Mouse (Mus musculus): ENCODE data around the gene Gipc2.
"Not testable (repeated sequence)": the region's sequence is repeated elsewhere in the genome, so short reads cannot be mapped to it uniquely, and the experiment has no call there.

The Gipc2 gene

GRCm38 (mm10) chr3:152152483-152152804 is 13.6 kb downstream of the Gipc2 start:
- no peak for DNase-seq

DNA sequence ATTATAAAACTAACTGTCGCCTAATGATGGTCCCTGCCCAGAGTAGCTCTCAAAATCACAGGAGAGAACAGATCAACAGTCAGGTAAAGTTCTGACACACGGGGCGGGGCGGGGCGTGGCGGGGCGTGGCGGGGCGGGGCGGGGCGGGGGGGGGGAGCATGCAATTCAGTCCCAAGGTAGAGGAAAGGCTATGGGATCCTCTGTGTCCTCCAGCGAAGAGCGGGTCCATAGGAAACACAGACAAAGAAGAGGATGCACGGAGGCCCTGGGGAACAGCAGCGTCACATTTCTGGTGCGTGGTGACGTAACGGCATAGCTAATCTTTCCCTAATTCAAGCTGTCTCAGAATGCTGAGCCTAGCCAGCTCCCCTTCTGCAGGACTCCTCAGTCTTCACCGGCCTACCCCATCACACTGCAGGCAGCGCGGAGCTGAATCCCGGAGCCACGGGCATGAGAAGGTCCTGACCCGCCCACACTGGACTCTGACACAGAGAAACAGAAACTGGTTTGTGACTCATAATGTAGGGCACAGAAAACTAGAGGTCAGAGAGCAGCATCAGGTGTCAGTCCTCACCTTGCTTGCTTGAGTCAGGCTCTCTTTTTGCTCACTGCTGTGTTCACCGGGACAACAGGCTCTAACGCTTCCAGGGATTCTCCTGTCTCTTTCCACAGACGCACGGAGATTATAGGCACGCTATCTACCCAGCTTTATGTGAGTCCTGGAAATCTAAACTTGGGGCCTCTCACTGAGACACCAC is 14.1 kb downstream of the Gipc2 start:
- no peak for DNase-seq

DNA sequence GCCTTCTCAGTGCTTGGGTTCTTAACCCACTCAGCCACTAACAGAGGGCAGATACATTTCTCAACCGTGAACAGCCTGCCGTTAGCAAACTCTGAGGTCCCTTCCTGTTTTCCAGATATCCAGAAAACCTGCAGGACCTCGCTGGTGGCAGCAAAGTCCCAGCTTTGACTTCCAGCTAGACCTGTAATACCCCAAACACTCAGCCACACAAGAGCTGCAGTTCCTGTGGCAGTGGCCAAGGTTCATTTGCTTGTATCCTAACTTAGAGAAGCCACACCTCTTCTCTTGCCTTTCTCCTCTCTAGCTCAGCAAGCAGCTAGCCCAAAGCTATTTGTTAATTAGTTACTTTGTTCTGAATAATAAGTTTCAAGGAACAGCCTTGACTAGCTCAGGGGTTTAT is 16.2 kb downstream of the Gipc2 start:
- no peak for DNase-seq

GRCm38 (mm10) chr3:152149449-152149848 is 16.6 kb downstream of the Gipc2 start:
- DNase-seq, result no peak

DNA sequence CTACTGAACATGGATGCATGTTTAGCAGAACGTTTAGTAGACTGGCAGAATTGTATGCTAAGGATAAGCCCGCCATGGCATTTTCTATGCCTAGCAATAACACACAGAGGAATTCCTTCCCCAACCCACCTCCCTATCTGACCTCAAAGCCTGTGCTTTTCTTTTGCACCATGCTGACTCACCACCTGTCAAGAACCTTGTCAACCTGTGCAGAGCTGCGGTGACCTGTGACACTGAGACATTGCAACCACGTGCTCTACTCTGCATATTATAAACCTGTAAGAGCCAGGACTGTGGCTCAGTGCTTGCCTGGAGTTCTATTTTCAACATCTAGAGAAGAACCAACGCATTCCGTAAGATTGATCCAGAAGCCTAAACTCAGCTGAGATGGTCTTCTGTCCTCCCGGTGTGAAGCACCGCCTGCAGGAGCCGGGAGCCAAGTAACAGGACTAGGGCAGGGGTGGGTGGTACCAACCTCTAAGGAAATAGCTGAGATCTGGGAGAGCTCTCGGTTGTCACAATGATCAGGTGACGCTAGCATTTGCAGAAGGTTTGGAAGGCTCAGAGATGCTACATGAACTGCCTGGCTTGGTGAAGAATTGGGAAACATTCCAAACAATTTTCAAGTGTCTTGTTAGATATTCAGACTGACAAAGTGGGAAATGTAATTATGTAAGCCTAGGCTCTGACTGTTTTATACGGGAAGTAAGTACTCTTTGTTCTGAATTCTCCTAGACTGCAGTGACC is 18.8 kb downstream of the Gipc2 start:
- no peak for DNase-seq

- DNase-seq, result peak; percentile 15
Measured at GRCm38 (mm10) chr3:152145186-152145585, 20.8 kb downstream of the Gipc2 start.

- no peak for DNase-seq
Measured at GRCm38 (mm10) chr3:152142989-152143695, 22.9 kb downstream of the Gipc2 start.

DNA sequence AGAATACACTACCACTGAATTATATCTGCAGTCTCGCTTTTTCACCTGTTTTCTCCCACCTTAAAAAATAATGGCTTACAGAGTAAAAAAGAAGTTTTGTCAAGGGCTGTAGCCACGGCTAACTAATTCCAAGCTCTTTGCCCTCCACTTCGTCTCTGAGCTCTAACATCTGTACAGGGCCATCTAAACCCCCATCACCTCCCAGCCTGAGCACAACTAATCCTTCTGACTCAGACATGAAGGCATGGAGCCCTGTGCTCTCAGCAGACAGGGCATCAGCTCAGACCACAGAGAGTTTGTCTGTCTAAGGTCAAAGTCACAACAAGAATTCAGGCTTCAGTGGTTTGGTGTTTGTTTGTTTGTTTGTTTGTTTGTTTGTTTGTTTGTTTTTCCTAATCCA is 23.9 kb downstream of the Gipc2 start:
- no peak for DNase-seq

DNA sequence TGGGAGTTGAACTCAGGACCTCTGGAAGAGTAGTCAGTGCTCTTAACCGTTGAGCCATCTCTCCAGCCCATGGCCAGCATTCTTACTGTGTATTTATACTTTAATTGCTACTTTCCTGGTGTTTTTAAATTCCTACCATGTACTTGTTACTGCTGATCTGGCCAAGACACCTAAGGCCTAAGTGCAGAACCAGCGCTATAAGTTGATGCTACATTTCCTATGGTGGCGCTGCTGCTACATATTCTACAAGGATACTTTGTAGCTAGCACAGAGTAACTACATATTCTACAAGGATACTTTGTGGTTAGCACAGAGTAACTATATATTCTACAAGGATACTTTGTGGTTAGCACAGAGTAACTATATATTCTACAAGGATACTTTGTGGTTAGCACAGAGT is 26.7 kb downstream of the Gipc2 start:
- DNase-seq, result not testable (repeated sequence)

- DNase-seq, result not testable (repeated sequence)
Measured at GRCm38 (mm10) chr3:152136106-152136505, 29.9 kb downstream of the Gipc2 start.

DNA sequence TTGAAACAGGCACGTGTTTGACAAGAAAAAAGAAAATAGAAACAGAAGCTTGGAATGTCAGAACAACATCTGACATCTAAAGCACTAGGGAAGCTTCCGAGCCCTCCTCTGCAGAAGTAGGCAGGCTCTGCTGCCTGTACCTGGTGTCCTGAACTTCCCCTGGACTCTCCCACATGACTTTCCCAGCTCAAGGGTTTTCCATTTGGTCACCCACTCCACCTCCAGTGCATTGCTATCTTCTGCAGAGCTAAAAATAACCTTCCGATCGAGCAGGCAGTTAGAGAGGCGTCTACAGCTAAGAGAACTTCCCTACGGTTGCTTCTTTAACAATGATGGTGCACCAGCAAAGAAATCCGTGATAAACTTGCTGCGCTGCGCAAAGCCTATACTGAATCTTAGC is 32.4 kb downstream of the Gipc2 start:
- DNase-seq, result no peak

DNA sequence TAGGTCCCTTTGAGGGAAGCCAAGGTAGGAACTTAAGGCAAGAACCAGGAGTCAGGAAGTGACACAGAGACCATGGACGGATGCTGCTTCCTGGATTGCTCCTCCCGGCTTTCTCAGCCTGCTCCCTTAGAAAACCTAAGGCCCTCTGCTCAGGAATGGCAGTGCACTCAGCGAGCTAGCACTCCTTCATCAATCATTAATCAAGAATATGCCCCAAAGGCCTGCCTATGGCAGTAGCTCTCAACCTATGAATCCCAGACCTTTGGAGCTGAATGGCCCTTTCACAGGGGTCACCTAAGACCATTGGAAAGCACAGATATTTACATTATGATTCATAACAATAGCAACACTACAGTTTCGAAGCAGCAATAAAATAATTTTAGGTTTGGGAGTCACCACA is 35.1 kb downstream of the Gipc2 start:
- DNase-seq, result no peak

GRCm38 (mm10) chr3:152129426-152129825 is 36.6 kb downstream of the Gipc2 start:
- not testable (repeated sequence) for DNase-seq

DNA sequence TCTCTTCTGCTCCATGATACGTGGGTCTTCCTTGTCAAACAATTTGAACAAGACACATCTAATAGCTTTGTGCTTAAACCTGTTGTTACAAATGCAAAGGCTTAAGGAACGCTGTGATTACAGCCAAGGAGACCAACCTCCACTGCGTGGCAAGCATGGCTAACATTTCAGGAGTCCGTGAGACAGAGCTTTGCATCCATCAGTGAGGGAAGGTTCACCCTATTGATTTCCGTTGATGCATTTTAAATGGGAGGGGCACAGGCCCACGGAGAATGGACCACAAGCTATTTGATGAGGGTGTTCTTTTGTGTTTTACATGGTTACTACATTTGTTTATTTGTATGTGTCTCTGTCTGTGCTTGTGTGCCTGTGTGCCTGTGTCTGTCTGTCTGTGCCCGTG is 37.4 kb downstream of the Gipc2 start:
- DNase-seq, result no peak

DNA sequence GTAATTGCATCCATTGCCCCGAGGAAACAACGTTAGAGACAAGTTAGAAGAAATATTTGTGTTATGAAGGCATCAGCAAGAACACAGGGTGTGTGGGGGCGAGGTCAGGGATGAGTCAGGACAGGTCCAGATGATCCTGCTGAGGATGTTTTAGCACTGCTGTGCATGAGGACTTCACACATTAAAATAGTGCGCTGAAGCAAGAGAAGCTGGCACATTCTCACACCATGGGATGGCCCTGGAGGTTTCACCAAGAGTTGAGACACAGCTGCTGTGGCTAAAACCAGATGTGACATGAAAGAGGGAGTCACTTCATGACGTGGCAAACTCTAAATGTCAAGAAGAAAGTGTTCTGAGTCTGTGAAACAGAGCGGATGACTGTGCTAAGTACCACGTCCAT is 38.9 kb downstream of the Gipc2 start:
- DNase-seq, result no peak

- DNase-seq, result no peak
Measured at GRCm38 (mm10) chr3:152122720-152123119, 43.3 kb downstream of the Gipc2 start.

- DNase-seq, result peak; percentile 46
Measured at GRCm38 (mm10) chr3:152122101-152122500, 43.9 kb downstream of the Gipc2 start.

DNA sequence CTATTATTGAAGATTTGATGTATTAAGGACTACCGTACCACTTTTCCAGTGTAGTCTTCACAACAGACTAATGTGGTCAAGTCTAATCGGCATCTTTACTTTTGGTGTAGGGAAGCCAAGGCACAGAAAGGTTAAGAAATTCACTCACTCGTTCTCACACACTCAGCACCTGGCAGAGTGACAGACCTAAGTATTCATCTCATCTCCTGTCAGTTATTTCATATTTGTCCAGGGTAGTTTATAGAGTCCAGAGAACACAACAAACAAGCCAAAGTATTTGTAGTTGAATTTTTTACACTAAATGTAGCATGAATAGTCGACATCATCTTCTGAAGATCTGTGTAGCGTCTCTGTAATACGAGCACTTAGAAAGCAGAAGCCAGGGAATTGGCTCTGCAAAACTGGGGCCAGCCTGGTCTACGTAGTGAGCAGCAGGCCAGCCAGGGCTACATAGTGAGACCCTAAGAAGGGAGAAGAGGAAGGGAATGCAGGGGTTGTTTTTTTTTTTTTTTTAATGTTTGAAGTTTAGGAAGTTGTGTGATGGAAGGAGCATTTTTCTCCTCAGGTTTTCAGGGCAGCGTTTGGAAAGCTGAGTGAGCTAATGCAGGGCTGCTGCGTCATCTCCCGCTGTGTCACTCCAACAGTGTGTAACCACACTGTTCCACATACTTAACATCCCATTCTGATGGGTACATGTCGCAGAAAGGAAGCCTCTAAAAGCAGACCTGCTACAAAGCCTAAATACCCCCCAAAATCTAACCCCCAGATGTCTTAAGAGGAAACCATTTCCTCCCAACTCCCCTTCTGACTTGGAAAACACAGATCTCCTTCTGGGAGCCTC is 44.6 kb downstream of the Gipc2 start:
- no peak for DNase-seq

- no peak for DNase-seq
Measured at GRCm38 (mm10) chr3:152119987-152120386, 46.0 kb downstream of the Gipc2 start.

- no peak for DNase-seq
Measured at GRCm38 (mm10) chr3:152117941-152118340, 48.1 kb downstream of the Gipc2 start.

DNA sequence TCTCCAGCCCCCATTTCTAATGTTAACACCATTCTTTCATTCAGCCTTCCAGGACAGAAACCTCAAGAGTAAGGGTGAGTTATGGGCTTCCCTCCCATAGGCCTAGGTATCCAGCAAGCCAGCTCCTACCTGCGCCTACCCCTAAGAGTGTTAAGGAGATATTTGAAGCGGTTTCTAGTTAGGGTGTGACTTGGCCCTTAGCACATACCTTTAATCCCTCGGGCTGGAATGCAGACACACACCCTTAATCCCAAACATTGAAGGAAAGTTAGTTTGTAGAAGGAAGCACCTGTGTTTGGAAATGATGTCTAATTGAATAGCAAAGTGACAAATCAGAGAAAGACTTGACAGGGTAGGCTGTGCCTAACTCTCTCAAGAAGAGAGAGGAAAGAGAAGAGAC is 49.9 kb downstream of the Gipc2 start:
- DNase-seq, result no peak

DNA sequence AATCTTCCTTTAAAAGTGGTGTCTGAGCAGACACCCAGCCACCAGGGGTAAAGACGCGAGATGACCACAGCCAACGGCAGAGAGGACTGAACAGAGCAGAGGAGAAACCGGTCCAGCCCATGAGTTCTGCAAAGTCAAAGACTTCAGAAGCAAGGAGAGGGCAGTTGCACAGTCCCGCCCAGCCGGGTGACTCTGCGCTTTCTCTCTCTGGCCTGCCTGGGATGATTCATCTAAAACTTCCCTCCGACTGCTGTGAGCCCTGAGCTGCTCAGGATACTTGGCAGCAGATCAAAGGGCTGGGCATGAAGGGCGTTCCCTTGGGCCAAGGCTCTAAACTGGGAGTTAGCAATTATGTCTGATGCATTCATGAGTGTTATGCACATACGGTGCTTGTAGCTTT is 51.2 kb downstream of the Gipc2 start:
- peak; percentile 31 for DNase-seq

GRCm38 (mm10) chr3:152114222-152114621 is 51.8 kb downstream of the Gipc2 start:
- DNase-seq, result no peak
